Mouse (Mus musculus): Measurements from ENCODE around the gene Csnk1g2.

- TF ChIP-seq POLR2A (IDR thresholded peaks at IDR 0.05; ENCODE audit: borderline replicate concordance, control insufficient read depth, low read depth, low read length): peak; percentile 67; the same call in 1 of the 2 replicates
- peak; percentile 7; the same call in 1 of the 2 replicates for TF ChIP-seq CTCF (IDR thresholded peaks at IDR 0.05; ENCODE audit: control insufficient read depth, insufficient read depth, low read length)
These were observed 19.8 kb upstream of the Csnk1g2 start, which contains the start of the genes Scamp4 and Adat3 for GRCm38 (mm10) chr10:80602698-80603325.

All from bone marrow, adult 2 months (tissue).